Mouse (Mus musculus) induced T-regulatory cell, adult 2 months (primary cell): ENCODE data around the gene Gm42957.
"Not testable (repeated sequence)": the region's sequence is repeated elsewhere in the genome, so short reads cannot be mapped to it uniquely, and the experiment has no call there.

Experiments
- DNase-seq: peaks from one replicate; pipeline ENCODE4 v3.0.0-alpha.2; 2012; ENCODE audit warnings: low read depth

Gene Gm42957

DNA sequence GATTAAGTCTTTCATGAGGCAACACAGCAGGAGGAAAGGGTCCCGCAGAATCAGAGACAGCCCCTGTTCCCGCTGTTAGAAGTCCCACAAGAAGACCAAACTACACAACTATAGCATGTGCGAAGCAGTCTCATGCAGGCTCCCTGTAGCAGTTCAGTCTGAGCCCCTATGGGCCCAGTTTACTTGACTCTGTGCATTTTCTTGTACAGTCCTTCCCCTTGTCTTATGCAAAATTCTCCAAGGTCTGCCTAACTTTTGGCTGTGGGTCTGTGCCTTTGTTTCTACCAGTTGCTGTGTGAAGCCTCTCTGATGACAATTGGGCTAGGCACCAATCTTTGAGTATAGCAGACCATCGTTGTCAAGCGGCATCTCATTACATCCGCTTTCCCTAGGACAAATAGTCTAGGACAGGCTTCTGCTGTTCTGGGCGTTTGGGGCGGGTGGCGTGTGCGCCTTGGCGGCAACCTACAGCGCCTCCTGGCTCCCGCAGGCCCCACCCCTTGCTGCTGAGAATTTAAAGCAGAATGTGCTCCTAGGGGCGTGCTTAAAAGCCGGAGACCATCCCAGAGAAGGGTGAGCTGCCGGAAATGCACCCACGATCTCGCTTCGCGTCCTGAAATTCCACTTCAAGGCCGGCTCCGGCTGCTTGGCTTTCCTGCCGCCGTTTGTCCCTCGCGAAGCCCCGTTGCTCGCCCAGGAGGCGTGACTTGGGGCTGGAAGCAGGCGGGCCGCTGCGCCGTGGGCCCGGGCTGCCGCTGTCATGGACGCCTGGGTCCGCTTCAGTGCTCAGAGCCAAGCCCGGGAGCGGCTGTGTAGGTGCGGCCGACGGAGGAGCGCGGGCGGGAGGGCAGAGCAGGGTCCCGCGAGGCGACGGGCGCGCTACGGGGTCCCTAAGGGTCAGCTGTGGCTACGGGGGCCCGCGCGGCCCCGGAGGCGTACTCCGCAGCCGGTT, at the start of gene Gm42957, which contains the start of gene Pex11b:
Gene Gm42957, plus strand, starts transcription at position 547 of the 952 bp plus-strand sequence.
Gene Pex11b, plus strand, starts transcription at position 449 of the 952 bp plus-strand sequence.
- DNase-seq = peak; percentile 88

DNA sequence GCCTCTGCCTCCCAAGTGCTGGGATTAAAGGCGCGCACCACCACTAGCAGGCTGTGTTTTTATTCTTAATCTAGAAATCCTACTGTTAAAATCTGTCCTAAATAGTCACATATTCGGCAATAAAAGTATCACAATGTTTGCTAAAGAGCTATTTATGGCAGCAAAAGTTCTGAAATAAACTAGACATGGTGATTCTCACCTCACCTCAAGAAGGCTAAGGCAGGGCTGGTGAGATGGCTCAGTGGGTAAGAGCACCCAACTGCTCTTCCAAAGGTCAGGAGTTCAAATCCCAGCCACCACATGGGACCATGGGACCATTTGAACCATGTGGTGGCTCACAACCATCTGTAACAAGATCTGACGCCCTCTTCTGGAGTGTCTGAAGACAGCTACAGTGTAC, 44.6 kb upstream of the Gm42957 start:
- no peak for DNase-seq

DNA sequence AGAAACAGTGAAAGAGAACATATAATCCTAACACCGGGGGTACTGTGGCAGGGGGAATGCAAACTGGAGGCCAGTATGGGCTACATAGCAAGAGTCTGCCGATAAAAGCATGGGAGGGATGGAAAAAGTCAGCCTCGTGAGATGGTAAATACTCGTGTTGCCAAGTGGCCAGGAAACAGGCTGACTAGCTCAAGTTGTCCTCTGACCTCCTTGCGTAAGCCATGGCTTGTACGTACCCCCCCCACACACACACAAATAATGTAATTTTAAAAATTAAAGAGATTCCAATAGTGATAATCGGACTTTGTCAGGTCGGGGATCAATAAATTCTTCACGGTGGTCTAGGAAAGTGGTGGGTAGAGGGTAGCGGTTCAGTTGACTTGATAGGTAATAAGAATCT, 41.9 kb upstream of the Gm42957 start:
- peak; percentile 61 for DNase-seq

DNA sequence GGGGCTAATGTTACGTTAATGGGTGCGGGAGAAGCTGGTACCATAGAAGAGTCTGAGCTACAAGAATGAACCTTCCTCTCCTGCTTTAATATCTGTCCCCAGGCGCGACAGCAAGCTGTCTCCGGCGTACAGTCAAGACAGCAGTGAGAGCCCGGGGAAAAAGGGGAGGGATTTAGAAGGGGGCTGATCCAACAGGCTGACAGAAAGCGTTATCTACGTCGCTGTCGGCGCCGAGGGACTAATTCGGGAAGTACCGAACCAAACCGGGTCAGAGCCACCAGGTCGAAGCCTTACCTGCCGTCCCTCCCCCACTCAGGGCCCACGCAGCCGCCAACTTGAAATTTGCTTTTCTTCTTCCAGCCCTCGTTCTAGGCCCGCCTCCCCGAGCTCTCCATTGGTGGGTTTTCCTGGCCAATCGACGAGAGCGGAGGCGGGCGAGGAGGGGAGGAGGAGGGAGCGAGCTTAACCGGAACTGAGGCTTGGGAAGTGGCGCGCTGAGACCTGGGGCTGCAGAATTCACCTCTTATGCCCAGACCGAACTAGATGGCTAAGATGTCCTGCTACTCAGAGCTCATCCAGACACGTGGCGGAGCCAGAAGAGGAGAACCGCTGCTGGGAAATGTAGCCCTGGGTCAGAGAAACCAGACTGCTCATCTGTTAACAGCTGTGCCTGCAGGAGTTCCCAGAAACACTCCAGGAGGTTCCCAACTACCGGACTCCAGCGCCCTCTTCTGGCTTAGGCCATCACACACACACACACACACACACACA, 41.3 kb upstream of the Gm42957 start, which contains the start of gene Polr3gl:
Gene Polr3gl, minus strand, starts transcription at position 392 of the 771 bp plus-strand sequence.
- peak; percentile 97 for DNase-seq

DNA sequence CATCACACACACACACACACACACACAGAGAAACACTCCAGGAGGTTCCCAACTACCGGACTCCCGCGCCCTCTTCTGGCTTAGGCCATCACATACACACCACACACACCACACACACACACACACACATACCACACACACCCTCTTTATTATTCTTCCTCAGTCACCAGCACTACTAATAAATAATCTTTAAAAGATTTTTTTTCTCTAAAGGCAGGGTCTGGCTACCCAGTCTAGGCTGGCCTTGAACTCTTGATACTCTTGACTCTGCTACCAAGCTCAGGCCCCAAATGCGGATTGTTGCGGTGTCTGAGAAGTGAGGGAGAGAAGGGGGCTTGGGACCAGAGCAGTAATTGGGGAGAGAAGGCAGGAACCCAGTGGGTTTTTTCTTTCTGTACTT, 40.4 kb upstream of the Gm42957 start:
- peak; percentile 34 for DNase-seq

DNA sequence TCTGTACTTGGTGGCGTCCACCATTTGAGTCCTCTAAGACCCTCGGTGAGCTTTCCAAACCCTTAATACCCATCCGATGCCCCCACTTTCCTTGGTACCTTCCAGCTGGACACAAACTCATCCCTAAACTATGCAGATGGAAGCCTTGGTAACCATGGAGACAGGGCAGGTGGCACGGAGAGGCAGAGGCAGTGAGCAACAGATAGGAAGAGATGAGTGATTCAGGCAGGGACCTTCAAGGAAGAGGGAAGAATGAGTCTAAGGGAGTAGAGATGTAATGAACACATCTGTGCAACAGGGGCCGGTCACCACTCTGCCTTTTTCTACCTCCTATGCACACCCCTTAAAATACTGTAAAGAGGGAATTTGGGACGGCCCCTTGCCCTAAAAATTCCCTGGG, 39.6 kb upstream of the Gm42957 start:
- DNase-seq = peak; percentile 28

DNA sequence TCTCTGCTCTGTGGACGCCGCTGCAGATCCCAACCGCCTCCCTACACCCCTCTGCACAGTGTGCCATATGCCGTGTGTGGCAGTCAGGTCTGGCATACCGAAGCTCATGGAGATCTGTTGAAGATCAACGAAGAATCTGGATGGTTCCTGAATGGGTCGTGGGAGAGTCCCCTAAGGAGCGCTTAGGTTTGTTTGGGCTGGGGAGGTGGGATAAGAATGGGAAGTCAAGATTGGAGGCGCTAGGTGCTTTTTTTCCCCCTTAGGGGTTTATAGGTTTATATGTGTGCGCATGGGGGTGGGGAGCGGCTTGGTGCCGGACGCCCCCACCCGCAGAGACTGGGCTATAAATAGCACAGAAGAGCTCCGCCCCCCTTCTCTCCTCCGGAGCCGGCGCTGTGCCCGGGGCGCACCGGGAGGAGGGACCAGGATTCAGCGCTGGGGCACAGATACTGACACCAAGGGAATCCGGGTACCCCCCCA, 39.0 kb upstream of the Gm42957 start, which contains the start of gene Ankrd34a:
Gene Ankrd34a, plus strand, starts transcription at position 409 of the 480 bp plus-strand sequence.
- DNase-seq = peak; percentile 52

DNA sequence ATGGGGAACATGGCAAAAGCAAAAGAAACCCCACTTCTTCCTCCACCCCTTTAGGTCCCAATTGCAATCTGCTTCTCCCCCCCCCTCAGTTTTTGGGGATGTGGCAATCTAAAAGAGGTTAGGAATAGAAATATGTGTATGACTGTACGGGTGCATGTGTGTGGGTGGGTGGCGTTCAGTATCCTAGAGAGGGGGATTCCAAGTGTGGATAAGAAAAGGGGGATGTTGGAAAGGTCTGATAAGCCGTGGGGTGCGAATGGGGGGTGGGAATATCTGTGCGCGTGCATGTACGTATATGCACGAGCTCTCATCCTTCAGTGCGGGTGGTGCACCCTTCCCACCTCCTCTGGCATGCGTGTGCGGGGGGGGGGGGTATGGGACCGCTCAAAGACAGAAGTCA, 38.4 kb upstream of the Gm42957 start:
- peak; percentile 38 for DNase-seq

DNA sequence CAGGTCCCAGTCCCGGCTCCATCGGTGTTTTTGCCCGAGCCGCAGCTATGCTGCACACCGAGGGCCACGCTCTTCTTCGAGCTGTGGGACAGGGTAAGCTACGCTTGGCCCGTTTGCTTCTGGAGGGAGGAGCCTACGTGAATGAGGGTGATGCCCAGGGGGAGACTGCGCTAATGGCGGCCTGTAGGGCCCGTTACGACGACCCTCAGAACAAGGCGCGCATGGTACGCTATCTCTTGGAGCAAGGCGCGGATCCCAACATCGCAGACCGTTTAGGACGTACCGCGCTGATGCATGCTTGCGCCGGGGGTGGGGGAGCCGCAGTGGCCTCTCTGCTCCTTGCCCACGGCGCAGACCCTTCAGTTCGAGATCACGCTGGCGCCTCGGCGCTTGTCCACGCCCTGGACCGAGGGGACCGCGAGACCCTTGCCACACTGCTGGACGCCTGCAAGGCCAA, 37.8 kb upstream of the Gm42957 start:
- DNase-seq = peak; percentile 49

DNA sequence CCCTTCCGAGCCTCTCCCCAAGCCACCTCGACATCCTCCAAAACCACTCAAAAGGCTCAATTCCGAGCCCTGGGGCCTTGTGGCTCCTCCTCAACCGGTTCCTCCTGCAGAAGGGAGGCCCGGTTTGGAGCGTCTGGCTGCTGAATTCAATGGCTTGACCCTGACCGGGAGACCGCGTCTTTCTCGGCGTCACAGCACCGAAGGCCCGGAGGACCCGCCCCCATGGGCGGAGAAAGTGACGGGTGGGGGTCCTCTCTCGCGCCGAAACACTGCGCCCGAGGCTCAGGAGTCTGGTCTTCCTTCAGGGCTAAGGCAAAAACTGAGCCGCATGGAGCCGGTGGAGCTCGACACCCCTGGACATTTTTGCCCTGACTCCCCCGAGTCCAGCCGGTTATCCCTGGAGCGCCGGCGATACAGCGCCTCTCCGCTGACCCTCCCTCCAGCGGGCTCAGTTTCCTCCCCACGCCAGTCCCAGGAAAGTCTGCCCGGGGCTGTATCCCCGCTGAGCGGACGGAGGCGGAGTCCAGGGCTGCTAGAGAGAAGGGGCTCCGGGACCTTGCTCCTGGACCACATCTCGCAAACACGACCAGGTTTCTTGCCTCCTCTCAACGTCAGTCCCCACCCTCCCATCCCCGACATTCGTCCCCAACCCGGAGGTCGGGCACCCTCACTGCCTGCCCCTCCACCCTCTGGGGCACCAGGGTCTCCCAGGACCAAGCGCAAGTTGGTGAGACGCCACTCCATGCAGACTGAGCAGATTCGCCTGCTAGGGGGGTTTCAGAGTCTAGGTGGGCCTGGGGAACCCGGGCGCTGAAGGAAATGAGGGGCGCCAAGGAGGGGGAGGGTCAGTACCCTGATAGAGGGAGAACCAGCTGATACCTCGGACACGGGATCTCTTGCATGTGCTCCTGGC, 36.9 kb upstream of the Gm42957 start:
- peak; percentile 45 for DNase-seq

DNA sequence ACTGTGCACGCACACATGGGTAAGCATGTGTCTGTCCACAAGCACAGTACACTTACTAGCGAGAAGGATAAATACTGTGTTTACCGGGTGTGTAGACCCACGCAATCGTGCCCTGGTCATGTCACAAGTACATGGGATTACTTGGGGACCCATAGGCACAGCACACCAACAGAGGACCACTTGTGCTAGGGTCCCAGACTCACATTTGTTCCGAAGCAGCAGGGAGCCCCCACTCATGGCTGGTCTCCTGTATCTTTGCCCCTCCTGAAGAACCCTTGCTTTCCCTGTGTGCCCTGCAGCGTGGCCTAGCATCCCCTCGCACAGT, 36.2 kb upstream of the Gm42957 start:
- DNase-seq = peak; percentile 23

DNA sequence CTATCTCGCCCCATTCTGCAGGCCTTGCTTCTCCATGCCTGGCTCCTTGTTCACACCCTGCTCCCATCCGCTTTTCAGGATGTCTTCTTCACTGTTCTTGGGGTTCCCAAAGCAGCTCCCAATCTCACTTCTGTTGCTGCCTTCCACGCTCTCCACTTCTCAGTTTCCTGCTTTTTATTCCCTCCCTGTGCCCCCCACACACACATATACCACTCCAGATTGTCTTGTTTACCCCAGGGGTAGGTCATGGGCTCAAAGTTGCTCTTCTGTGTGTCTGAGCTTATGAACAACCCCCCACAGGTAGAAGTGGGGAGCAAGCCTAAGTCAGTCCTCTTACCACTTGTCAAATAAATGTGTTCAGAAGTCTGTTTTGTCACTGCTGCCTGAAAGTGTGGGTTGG, 35.9 kb upstream of the Gm42957 start:
- peak; percentile 26 for DNase-seq

DNA sequence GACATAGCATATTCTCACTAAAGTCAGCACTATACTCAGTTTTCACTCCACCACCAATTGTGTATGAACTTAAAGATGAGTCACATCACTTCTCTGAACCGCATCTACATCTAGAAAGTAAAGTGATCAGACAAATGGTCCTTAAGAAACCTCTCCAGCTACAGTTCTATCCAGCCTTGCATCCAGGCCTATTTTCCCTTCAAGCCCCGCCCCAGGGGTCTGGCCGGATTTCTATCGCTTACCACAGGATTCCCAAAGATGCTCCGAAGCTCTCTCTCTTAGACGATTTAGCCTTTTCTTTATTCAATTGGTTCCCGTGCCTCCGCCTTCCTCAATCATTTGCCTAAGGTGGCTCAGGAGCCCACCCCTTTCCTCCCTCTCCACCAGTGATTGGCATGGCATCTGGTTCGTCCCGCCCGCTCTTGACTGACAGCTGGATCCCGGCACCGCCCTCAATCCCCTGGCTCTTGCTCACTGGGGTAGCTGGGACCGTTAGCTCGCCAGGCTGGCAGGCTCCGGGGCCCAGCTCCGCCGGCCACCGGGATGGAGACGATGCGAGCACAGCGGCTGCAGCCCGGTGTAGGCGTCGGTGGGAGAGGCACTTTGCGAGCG, 34.5 kb upstream of the Gm42957 start, which contains the start of gene Lix1l:
Gene Lix1l, plus strand, starts transcription at position 511 of the 612 bp plus-strand sequence.
- DNase-seq = peak; percentile 92

DNA sequence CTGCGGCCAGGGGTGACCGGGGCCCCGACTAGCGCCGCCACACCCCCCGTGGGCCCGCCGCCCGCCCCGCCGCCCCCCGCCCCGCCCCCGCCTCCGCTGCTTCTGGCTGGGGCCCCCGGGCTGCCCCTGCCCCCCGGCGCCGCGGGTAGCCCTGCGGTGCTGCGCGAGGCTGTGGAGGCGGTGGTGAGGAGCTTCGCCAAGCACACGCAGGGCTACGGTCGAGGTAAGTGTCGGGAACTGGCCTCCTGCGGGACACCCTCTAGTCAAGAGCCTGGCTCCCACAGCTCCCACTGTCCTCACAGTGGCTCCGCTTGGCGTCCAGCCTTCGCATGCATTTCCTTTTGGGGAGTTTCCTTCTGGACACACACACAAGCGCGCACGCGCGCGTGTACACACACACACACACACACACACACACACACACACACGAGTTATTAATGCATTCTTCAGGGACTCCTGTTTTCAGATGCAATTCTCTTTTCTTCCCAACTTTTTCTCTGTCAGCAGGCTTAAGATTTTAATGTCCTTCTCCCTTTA, 34.0 kb upstream of the Gm42957 start:
- no peak for DNase-seq

DNA sequence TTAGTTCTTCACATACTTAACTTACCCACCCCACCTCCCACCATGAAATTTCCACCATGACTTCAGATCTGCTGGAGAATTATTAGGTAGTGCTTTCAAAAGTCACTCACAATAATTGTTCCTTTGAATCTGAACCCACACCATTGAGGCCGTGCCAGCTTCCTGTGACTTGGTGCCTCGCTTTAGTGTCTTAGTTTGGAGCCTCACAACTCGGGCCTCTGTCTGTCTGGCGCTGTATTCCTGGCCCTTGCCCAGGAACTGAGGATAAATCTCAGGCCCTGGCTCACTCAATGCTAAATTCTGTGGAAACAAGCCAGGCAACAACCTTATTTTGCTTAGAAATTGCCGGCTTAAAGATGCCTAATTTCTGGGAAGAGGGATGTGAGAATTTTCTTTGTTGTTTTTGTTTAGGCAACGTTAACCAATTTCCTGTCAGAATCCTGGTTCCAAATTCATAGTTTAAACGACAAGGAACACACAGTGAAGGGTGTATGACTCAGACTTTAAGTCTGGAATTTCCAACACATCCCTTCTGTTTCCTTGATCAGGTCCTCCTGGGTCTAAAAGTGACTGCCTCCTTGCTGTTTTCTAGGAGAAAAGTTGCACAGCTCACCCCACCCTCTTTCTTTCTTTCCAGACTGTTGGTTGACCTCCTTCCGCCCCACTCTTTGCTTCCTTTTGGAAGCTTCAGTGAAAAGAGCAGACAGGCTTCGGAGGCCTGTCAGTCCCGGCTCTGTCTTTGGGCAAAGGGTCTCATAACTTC, 33.2 kb upstream of the Gm42957 start:
- DNase-seq = no peak

DNA sequence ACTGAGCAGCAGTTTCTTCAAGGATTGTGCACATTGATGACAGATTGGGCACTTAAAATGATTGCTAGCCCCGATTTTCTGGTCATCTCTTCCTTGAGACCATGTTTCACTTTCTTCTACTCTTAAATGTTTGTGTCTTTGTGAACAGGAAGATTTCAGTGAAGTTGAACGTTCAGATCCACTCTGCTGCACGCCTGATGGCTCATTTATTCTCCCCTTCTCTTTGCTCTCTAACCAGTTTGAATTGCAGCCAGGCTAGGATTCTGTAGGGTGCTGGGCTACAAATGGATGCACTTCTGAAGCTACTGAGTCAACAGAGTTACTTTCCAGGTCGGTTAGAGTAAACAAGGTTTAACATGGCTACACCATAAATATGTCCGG, 32.6 kb upstream of the Gm42957 start:
- DNase-seq = no peak

DNA sequence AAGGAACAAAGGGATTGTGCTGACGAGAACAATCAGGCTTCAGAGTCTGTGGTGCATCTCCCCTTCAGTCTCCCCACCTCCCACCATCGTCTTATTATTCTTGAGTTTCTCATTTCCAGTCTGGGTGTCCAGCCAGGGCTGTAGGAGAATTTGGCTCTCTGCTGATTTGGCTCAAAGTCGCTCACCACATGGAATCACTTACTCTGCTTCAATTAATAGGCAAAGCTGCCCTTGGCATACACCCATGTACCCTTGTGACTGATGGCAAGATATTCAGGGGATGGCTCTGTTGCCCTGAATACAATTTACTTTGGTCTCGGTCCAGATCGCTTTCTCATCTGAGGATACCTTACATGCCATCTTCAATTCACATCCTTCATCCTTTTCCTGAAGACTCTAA, 32.0 kb upstream of the Gm42957 start:
- DNase-seq = no peak

DNA sequence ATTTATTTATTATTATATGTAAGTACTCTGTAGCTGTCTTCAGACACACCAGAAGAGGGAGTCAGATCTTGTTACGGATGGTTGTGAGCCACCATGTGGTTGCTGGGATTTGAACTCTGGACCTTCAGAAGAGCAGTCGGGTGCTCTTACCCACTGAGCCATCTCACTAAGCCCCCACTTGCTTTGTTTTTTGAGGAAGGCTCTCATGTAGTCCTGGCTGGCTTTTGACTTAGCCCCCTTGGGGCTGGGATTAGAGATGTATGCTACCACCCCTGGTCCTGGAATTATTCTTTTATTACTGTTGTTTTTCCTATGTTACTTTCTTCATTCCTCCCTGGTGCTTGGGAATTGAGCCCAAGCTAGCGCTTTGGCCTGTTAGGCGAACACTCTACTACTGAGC, 29.3 kb upstream of the Gm42957 start:
- not testable (repeated sequence) for DNase-seq

DNA sequence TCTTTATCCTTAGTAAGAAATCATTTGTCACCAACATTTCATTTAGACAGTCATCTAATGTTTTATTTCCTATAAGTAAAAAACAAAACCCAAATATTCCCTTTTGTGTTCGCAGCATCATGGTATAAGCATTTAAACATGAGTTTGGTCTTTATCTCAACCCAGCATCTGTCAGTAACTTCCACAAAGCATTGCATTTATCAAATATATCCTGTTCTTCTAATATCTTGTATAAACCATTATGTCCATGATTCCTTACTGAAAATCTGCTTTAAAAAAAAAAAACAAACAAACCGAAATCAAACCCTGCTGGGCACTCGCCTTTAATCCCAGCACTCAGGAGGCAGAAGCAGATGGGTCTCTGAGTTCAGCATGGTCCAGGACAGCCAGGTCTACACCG, 28.7 kb upstream of the Gm42957 start:
- DNase-seq = no peak

DNA sequence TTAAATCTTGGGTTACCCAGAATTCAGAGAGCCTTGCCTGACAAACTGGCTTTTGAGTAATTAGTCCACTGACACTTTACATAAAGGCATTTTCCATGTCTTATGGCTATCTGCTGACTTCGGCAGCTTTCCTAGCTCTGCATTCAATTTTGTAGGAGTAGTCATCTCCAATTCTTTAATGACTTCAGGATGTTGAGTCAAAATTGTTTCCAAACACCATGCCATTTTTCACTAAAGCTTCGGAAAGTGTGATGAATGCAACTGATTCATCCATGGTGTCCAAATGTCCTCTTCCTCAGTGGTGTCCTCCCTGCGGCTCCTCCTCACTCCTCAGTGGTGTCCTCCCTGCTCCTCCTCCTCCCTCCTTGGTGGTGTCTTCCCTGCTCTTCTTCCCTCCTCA, 17.3 kb upstream of the Gm42957 start:
- DNase-seq = no peak
